Mouse (Mus musculus) heart, adult 11 months (tissue): ENCODE results near the gene Shank2.

Source experiments
- DNase-seq: peaks from one replicate; pipeline ENCODE4 v3.0.0; 2022

Shank2 gene

GRCm38 (mm10) chr7:144375483-144375882 lies 373.8 kb downstream of the Shank2 start:
- no peak for DNase-seq

- no peak for DNase-seq
Observed at GRCm38 (mm10) chr7:144378254-144378653, 376.5 kb downstream of the Shank2 start.

- DNase-seq: no peak
Observed at GRCm38 (mm10) chr7:144379243-144379884, 377.6 kb downstream of the Shank2 start.

GRCm38 (mm10) chr7:144381588-144381987 lies 379.9 kb downstream of the Shank2 start:
- DNase-seq: no peak

GRCm38 (mm10) chr7:144387537-144387936 lies 385.8 kb downstream of the Shank2 start:
- no peak for DNase-seq

- DNase-seq: no peak
Observed at GRCm38 (mm10) chr7:144389704-144390103, 388.0 kb downstream of the Shank2 start.

GRCm38 (mm10) chr7:144390676-144391075 lies 388.9 kb downstream of the Shank2 start:
- no peak for DNase-seq

GRCm38 (mm10) chr7:144391727-144392126 lies 390.0 kb downstream of the Shank2 start:
- no peak for DNase-seq

GRCm38 (mm10) chr7:144402492-144402891 lies 400.8 kb downstream of the Shank2 start:
- no peak for DNase-seq

- DNase-seq: no peak
Observed at GRCm38 (mm10) chr7:144407675-144408074, 405.9 kb downstream of the Shank2 start.

- no peak for DNase-seq
Observed at GRCm38 (mm10) chr7:144408464-144409000, 406.8 kb downstream of the Shank2 start.

- no peak for DNase-seq
Observed at GRCm38 (mm10) chr7:144409682-144410081, 408.0 kb downstream of the Shank2 start.

- no peak for DNase-seq
Observed at GRCm38 (mm10) chr7:144411967-144412906, 410.5 kb downstream of the Shank2 start.

GRCm38 (mm10) chr7:144414632-144415031 lies 412.9 kb downstream of the Shank2 start:
- DNase-seq: no peak

GRCm38 (mm10) chr7:144415795-144416194 lies 414.1 kb downstream of the Shank2 start:
- DNase-seq: no peak

GRCm38 (mm10) chr7:144417234-144417633 lies 415.5 kb downstream of the Shank2 start:
- DNase-seq: no peak

GRCm38 (mm10) chr7:144417644-144418343 lies 416.1 kb downstream of the Shank2 start:
- peak; percentile 92 for DNase-seq

GRCm38 (mm10) chr7:144420552-144420951 lies 418.8 kb downstream of the Shank2 start:
- no peak for DNase-seq

- no peak for DNase-seq
Observed at GRCm38 (mm10) chr7:144421478-144421877, 419.8 kb downstream of the Shank2 start.

GRCm38 (mm10) chr7:144425953-144426352 lies 424.2 kb downstream of the Shank2 start:
- DNase-seq: no peak

GRCm38 (mm10) chr7:144426594-144426993 lies 424.9 kb downstream of the Shank2 start:
- no peak for DNase-seq

GRCm38 (mm10) chr7:144427460-144427859 lies 425.7 kb downstream of the Shank2 start:
- no peak for DNase-seq

- DNase-seq: no peak
Observed at GRCm38 (mm10) chr7:144432920-144433319, 431.2 kb downstream of the Shank2 start.
